Mouse (Mus musculus): ENCODE results near the gene Btbd35f15.
"Not testable (repeated sequence)": the region's sequence is repeated elsewhere in the genome, so short reads cannot be mapped to it uniquely, and the experiment has no call there.

Btbd35f15 gene

DNA sequence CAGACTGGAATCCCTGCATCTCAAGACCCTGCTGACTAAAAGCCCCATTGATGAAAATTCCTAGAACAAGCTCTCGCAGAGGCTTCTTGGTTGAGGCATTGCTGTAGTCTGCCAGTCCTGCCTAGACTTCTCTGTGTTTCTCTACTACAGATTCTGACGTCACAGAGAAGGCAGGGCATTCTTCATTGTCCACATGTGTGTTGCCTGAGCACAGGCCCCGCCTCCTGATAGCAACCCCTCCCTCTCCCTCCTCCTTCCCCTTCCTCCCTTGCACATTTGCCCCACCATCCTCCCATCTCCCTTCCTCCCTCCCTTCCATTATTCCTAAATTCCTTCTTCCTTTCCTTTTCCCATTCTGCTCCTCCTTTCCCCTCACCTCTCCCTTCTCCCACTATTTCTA lies at the start of gene Btbd35f15:
TSS of gene Btbd35f15 (minus strand) at position 101 of the 400 bp plus-strand sequence.
- not testable (repeated sequence) for DNase-seq (ENCODE audit: extremely low spot score, low spot score)

Data from neural tube, embryonic 10.5 days (tissue).